Mouse (Mus musculus): ENCODE data around the gene Awat2. TPM values are rescaled to one million over a fixed set of nuclear protein-coding genes. Genes with fewer than 3 reads are reported as not detected.

The Awat2 gene
- polyA plus RNA-seq, 1 experiment, result 0.27 TPM

DNA sequence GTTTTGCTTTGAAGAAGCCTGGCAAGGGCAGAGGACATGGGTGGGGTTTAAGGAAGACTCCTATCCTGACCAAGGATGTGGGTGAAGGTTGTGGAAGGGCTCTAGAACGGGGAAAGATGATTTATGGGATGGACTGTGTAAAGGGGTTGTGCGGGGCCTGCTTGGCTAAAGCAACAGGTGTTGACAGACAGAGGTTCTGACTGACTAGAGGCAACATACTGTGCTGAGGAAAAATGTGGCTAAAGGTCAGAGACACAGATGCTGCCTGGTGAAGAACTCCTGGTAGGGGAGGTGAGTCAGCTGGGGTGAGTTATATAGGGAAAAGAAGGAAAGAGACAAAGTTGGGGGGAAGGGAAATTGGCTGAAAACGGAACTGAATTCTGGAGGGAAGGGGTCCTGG lies 10.2 kb downstream of the Awat2 start:
- no peaks in the 10 kb centered on the region for H3K36me3 ChIP-seq (ENCODE audit: control insufficient read depth, insufficient read depth, low read length)
- TF ChIP-seq CTCF (IDR thresholded peaks at IDR 0.05; ENCODE audit: extremely low read depth, insufficient read length, insufficient replicate concordance, low read depth, low read length), result no peak
- TF ChIP-seq POLR2A (IDR thresholded peaks at IDR 0.05; ENCODE audit: low read depth, low read length), result no peak
- no peak overlapping the region for H3K27ac ChIP-seq (ENCODE audit: insufficient read depth, low read depth, low read length)
- 63% methylated on average over 3 of the region's 3 CpGs for WGBS
- H3K27me3 ChIP-seq (ENCODE audit: control insufficient read depth, insufficient read depth, low read length), result no peaks in the 10 kb centered on the region
- no peak overlapping the region for H3K4me3 ChIP-seq (ENCODE audit: low read depth, low read length)
- no peaks in the 10 kb centered on the region for H3K4me1 ChIP-seq (ENCODE audit: control insufficient read depth, insufficient read depth, insufficient read length, low read length)

DNA sequence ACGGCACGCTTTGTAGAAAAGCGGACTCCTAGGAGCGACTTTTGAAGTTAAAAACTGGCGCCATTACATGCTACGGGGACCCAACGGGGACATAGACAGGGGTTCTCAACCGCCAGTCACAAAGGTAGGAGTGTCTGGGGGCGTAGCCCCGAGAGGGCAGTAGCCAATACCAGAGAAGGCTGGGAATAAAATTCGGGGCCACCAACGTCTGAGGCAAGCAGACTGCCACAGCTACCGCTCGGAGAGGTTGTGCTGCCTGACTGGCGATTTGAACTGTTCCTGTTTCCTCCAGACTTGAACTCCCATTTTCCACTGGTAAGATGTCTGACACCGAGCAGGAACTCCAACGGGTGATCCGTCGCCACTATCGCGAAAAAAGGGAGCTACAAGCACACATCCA lies 13.8 kb downstream of the Awat2 start, which contains the start of gene Otud6a:
Gene Otud6a, plus strand, starts transcription at position 321 of the 400 bp plus-strand sequence.
- Histone ChIP-seq H3K36me3 (ENCODE audit: control insufficient read depth, insufficient read depth, low read length) (no peaks in the 10 kb centered on the region), H3K4me1 (ENCODE audit: control insufficient read depth, insufficient read depth, insufficient read length, low read length) (no peaks in the 10 kb centered on the region), H3K27me3 (ENCODE audit: control insufficient read depth, insufficient read depth, low read length) (no peaks in the 10 kb centered on the region), H3K4me3 (ENCODE audit: low read depth, low read length) (no peak within 1 kb of the TSS), H3K27ac (ENCODE audit: insufficient read depth, low read depth, low read length) (no peak within 1 kb of the TSS)
- WGBS, result 90% methylated on average over 21 of the region's 21 CpGs
- TF ChIP-seq CTCF (IDR thresholded peaks at IDR 0.05; ENCODE audit: extremely low read depth, insufficient read length, insufficient replicate concordance, low read depth, low read length) (no peak), POLR2A (IDR thresholded peaks at IDR 0.05; ENCODE audit: low read depth, low read length) (no peak)

- H3K36me3 ChIP-seq (ENCODE audit: control insufficient read depth, insufficient read depth, low read length), result no peaks in the 10 kb centered on the region
- H3K27ac ChIP-seq (ENCODE audit: insufficient read depth, low read depth, low read length), result no peak overlapping the region
- no peaks in the 10 kb centered on the region for H3K4me1 ChIP-seq (ENCODE audit: control insufficient read depth, insufficient read depth, insufficient read length, low read length)
- no peaks in the 10 kb centered on the region for H3K27me3 ChIP-seq (ENCODE audit: control insufficient read depth, insufficient read depth, low read length)
- TF ChIP-seq POLR2A (IDR thresholded peaks at IDR 0.05; ENCODE audit: low read depth, low read length) (no peak), CTCF (IDR thresholded peaks at IDR 0.05; ENCODE audit: extremely low read depth, insufficient read length, insufficient replicate concordance, low read depth, low read length) (no peak)
- H3K4me3 ChIP-seq (ENCODE audit: low read depth, low read length), result no peak overlapping the region
- 57% methylated on average over 1 of the region's 1 CpGs for WGBS
Measured at GRCm38 (mm10) chrX:100409245-100409644, 33.3 kb downstream of the Awat2 start.

DNA sequence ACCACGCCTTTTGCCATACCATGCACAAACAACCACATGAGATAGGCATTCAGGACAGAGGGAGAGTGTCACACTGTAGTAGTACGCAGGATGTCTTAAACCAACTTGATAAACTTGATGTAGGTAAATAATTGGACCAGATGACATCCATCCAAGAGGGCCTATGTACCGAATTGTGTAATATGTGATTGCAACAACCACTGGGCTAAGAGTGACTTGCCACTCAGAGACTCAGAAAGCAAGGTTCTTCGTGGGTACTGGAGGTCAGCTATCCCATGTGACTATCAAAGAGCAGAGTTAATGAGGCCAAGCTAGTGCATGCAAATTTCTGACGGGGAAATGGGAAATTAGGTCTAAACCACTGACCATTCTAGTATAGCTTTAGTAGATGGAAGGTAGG lies 40.9 kb downstream of the Awat2 start:
- Histone ChIP-seq H3K27me3 (ENCODE audit: control insufficient read depth, insufficient read depth, low read length) (no peaks in the 10 kb centered on the region), H3K27ac (ENCODE audit: insufficient read depth, low read depth, low read length) (no peak overlapping the region), H3K36me3 (ENCODE audit: control insufficient read depth, insufficient read depth, low read length) (no peaks in the 10 kb centered on the region), H3K4me1 (ENCODE audit: control insufficient read depth, insufficient read depth, insufficient read length, low read length) (no peaks in the 10 kb centered on the region), H3K4me3 (ENCODE audit: low read depth, low read length) (no peak overlapping the region)
- 80% methylated on average over 5 of the region's 5 CpGs for WGBS
- TF ChIP-seq POLR2A (IDR thresholded peaks at IDR 0.05; ENCODE audit: low read depth, low read length) (no peak), CTCF (IDR thresholded peaks at IDR 0.05; ENCODE audit: extremely low read depth, insufficient read length, insufficient replicate concordance, low read depth, low read length) (no peak)

GRCm38 (mm10) chrX:100400900-100401299 lies 41.6 kb downstream of the Awat2 start:
- H3K36me3 ChIP-seq (ENCODE audit: control insufficient read depth, insufficient read depth, low read length), result no peaks in the 10 kb centered on the region

DNA sequence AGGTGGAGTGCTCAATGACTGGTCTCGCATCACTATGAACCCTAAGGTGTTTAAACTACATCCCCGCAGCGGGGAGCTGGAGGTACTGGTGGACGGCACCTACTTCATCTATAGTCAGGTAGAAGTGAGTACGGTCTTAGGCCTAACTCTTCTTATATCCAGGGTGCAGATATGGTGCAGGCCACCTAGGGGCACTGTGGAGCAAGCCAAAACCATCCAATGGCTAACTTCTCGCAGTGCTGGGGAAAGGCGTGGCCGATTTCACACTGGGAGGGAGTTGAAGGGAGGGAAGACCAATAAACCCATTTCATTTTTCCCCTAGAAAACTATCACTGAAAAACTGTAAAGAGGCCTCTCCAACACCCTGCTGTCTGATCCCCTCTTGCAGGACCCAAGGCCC lies 47.5 kb downstream of the Awat2 start:
- WGBS, result 79% methylated on average over 8 of the region's 8 CpGs
- TF ChIP-seq POLR2A (IDR thresholded peaks at IDR 0.05; ENCODE audit: low read depth, low read length) (no peak), CTCF (IDR thresholded peaks at IDR 0.05; ENCODE audit: extremely low read depth, insufficient read length, insufficient replicate concordance, low read depth, low read length) (no peak)
- no peak overlapping the region for H3K4me3 ChIP-seq (ENCODE audit: low read depth, low read length)
- H3K36me3 ChIP-seq (ENCODE audit: control insufficient read depth, insufficient read depth, low read length), result no peaks in the 10 kb centered on the region
- H3K4me1 ChIP-seq (ENCODE audit: control insufficient read depth, insufficient read depth, insufficient read length, low read length), result no peaks in the 10 kb centered on the region
- no peaks in the 10 kb centered on the region for H3K27me3 ChIP-seq (ENCODE audit: control insufficient read depth, insufficient read depth, low read length)
- no peak overlapping the region for H3K27ac ChIP-seq (ENCODE audit: insufficient read depth, low read depth, low read length)

More at GRCm38 (mm10) chrX:100400900-100401299, 41.6 kb downstream of the Awat2 start:
- H3K27ac ChIP-seq (ENCODE audit: insufficient read depth, low read depth, low read length), result no peak overlapping the region
- no peaks in the 10 kb centered on the region for H3K4me1 ChIP-seq (ENCODE audit: control insufficient read depth, insufficient read depth, insufficient read length, low read length)
- no peaks in the 10 kb centered on the region for H3K27me3 ChIP-seq (ENCODE audit: control insufficient read depth, insufficient read depth, low read length)
- TF ChIP-seq CTCF (IDR thresholded peaks at IDR 0.05; ENCODE audit: extremely low read depth, insufficient read length, insufficient replicate concordance, low read depth, low read length) (no peak), POLR2A (IDR thresholded peaks at IDR 0.05; ENCODE audit: low read depth, low read length) (no peak)
- H3K4me3 ChIP-seq (ENCODE audit: low read depth, low read length), result no peak overlapping the region

DNA sequence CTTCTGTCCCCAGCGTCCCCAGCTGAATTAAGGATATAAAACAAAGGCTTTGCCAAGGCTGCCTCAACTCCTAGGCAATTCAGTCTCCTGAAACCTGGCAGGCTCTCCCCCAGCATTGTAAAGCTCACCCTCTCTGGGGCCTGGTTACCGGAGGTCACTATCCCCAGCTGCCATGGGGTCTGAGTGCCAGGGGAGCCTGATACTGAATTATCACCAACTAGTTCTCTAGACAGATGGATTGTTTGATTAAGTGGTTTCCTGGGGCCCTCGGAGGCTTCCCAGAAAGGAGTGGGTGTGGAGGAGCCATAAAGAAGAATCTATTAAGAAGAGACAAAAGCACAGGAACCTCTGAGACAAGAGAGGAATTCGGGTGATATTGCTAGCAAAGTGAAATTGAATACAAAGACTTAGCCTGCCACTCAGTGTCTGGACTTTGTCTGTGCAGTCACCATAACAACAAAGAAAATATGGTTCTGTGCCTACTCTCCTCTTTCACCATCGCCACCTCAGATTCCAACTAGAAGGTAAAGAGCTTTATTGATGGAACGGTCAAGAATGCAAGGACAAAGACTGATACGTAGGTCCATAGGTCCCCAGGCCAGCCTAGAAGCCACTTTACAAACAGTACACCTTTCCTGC lies 48.2 kb downstream of the Awat2 start:
- H3K4me3 ChIP-seq (ENCODE audit: low read depth, low read length), result no peak overlapping the region
- H3K27me3 ChIP-seq (ENCODE audit: control insufficient read depth, insufficient read depth, low read length), result no peaks in the 10 kb centered on the region
- no peaks in the 10 kb centered on the region for H3K36me3 ChIP-seq (ENCODE audit: control insufficient read depth, insufficient read depth, low read length)
- no peak for TF ChIP-seq CTCF (IDR thresholded peaks at IDR 0.05; ENCODE audit: extremely low read depth, insufficient read length, insufficient replicate concordance, low read depth, low read length)
- TF ChIP-seq POLR2A (IDR thresholded peaks at IDR 0.05; ENCODE audit: low read depth, low read length), result no peak
- H3K4me1 ChIP-seq (ENCODE audit: control insufficient read depth, insufficient read depth, insufficient read length, low read length), result no peaks in the 10 kb centered on the region
- no peak overlapping the region for H3K27ac ChIP-seq (ENCODE audit: insufficient read depth, low read depth, low read length)
- WGBS, result 76% methylated on average over 7 of the region's 7 CpGs

All from small intestine, adult 2 months (tissue).